Mouse (Mus musculus) frontal cortex, postnatal 36 days (tissue): ENCODE measurements around the gene Trex1.

Experiments used
- DNase-seq, 2 experiments: peaks; one replicate each; pipeline ENCODE4 v3.0.0; 2022; ENCODE audit warnings: low spot score in 2 of 2

The Trex1 gene

DNA sequence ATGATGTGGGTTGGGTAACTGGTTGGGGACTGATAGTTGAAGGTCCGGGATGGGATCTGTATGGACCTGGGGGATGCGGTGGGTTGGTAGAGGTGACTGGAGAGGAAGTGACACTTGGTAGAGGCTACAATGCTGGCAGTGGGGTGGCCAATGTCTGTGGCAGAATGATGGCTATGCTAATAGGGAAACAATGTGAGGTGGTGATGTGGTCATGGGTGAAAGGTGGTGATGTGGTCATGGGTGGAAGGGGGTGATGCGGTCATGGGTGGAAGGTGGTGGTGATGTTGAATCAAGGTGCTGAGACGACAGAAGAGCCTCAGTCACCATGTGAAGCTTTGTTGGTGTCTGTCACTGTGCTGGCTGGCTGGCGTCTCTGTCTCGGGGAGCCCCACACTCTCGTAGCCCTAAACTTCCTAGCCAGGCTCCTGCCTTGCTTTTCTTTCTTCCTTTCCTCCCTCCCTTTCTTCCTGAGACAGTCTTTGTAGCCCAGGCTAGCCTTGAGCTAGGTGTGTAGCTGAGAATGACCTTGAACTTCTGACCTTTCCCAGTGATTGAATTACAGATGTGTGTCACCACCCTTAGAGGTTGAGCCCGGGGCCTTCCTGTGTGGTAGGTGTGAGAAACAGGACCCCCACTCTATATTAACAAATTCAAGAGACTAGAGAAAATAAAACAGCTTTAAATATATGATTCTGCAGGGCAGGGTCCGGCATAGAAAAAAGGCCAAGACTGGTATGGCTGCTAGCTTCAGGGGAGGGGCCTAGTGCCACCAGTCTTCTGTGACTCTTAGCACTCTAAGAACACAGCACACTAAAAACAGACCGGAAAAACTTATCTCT is 7.7 kb downstream of the Trex1 start:
- DNase-seq, result no peak

DNA sequence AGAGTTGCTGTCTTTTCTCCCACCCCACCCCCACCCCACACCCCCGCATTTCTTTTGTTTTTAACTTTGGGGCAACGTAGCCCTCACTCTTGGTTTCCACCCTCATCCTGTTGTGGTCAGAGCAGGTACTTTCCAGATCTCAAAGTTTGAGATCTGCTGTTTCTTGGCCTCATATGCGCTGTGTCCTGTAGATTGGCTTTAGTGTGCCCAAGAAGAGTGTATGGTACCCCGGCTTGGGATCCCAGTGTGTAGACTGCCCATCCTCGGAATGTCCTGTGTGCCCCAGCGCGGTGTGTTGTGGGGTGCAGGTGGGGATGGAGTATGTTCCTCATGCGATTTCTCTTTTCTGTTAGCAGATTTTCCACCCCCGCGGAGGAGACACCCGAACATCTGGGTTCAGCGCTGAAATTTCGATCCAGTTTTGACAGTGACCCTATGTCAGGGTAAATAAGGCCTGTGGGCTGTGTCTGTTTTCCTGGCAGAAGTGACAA is 8.5 kb downstream of the Trex1 start:
- DNase-seq, result no peak

DNA sequence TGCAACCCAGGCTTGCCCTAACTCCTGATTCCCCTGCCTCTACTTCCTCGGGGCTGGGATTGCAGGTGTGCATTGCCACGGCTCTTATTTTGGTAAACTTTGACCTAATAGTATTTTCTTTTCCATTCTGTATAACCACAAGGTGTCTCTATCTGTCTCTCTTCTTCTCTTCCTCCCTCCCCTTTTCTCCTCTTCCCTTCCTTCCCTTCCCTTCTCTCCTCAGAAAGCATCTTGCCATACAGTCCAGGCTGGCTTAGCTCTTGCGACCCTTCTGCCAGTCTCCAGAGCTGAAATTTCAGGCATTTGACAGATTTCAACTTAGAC is 8.9 kb downstream of the Trex1 start:
- DNase-seq, result no peak

DNA sequence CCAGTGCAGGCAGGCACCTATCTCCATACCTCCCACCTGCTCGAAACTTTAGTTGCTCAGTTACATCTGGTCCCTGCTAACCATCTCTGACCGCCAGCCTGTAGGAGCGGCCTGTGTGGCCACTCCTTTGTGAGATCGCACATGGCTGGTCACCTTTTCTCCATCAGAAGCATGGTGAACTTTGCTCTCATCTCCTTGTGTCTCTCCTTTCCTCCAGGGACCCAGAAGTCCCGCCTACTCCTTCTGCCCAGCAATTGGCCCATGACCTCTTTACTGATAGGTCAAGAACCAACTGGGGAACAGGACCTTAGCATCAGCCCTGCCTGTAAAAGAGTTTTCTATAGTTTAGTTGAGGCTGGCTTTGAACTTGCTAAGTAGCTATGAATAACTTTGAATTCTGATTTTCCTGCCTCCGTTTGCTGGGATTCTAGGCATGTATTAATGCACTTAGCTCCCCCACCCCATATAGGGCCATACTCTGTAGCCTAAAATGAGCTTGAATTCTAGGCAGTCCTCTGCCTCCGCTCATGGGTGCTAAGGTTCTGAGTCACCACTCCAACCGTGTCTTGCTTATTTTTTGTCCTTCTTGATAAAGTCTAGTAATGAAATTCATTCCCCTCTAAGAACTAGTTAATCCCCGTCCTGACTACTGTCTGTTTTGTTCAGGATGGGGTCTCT is 9.4 kb downstream of the Trex1 start:
- no peak for DNase-seq

DNA sequence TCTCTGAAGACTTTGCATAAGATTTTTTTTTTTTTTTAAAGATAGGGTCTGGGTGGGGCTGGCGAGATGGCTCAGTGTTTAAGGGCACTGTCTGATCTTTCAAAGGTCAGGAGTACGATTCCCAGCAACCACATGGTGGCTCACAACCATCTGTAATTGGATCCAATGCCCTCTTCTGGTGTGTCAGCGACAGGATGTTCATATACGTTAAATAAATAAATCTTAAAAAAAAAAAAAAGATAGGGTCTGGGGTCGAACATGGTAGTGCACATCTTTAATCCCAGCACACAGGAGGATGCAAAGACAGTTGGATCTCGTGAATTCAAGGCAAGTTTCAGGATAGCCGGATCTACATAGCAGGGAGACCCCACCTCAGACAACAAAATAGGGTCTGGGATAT is 10.2 kb downstream of the Trex1 start:
- no peak for DNase-seq

DNA sequence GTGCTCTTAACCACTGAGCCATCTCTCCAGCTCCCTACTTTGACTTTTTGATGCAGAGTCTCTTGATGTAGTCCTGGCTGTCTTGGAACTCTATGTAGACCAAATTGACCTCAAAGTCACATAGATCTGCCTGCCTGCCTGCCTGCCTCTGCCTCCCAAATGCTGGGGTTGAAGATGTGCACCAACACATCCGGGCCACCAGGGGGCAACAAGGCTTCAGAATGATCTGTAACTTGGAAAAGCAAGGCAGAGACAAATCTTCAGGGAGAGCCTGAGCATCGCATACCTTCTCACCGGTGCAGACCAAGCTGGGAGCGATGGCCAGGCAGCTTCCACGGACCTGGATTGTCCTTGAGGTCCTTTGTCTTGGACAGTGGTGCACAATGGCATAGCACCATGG is 13.2 kb downstream of the Trex1 start:
- DNase-seq, result peak in 1 of 2 experiments; percentile 16

DNA sequence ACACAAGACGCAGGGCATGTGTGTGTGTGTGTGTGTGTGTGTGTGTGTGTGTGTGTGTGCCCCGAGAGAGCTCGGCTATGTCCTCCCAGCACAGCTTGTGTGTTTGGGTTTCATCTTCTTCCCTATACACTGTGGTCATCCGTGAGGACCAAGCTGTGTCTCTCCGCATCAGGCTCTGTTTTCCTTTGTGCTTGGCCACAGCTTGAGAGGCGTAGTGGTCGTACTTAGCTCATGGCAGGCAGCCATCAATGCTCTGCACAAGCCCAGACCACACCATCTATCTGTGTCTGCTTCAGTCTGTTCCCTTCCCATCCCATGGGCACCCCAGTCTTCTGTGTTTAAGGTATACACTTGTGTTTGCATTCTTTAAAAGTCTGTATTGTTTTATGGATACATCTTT is 18.2 kb downstream of the Trex1 start:
- no peak for DNase-seq

DNA sequence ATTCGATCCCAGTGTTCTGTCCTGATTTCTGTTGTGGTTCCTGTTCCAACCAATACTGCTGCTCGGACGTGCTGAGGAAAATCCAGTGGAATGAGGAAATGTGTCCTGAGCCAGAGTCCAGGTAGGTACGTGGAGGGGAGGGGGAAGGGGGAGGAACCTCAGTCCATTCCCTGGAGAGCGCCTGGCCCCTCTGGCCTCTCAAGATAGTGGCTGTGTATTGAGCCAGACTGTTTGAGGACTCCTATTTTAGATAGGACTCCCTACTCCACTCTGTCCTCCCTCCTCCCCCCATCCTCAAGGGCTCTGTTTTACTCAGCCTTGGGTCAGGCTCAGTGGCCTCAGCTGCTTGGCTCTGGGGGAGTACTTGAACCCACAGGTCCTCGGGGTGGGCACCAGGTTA is 18.6 kb downstream of the Trex1 start:
- DNase-seq, result no peak

DNA sequence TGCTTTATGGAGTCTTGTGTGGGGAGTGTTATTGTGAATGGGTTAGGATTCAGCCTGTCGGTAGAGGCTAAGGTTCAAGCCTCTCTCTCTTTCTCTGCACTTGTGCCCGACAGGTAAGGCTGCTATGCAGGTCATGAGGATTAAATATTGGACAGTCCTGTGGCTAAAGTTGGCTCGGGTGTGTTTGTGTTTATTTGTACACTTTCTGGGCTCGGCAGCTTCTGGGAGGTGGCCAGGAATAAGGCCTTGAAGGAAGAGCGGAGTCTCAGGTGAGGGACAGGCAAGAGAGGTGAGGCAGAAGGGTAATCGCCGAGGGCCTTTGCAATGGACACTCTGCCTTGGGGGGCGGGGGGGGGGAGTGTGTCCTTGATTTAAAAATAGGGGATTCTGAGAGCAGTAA is 19.3 kb downstream of the Trex1 start:
- no peak for DNase-seq

DNA sequence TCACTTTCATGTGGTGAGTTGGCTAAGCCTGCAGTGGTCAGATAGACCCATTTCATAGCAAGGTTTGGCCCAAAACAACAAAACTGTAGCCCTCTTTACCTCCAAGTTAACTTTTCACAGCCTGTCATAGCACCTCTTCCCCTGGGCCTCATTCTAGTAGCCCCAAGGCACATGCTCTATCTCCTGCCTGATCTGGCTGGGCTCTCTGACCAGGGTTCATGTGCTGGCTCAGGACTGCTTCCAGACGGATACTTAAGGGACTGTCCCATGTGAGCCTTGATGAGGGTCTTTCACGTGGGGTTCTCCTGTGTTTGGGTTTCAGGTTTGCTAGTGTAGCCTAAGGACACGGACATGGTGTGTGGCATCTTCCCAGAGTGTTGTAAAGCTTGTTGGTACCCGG is 19.9 kb downstream of the Trex1 start:
- DNase-seq, result no peak

DNA sequence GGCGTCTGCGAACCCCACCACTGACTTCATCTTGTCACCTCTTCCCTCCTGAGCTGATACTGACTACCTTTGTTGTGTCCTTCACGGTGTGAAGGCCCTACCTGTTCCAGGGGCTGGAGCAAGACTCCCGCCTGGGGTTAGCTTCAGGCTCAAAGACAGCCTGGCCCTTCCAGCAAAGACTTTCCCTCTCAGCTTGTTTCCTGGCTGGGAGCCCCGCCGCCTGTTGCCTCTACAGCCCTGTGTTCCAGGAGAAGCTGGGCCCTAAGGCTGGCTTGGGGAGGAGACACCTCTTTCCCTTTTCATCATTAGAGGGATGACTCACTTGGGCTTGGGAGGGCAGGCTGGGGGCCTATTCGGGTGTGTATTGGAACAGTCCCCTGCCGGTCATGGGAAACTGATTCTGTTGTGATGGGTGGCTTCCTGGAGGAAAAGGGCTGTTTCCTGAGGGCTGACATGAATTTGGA is 20.6 kb downstream of the Trex1 start:
- DNase-seq, result no peak

DNA sequence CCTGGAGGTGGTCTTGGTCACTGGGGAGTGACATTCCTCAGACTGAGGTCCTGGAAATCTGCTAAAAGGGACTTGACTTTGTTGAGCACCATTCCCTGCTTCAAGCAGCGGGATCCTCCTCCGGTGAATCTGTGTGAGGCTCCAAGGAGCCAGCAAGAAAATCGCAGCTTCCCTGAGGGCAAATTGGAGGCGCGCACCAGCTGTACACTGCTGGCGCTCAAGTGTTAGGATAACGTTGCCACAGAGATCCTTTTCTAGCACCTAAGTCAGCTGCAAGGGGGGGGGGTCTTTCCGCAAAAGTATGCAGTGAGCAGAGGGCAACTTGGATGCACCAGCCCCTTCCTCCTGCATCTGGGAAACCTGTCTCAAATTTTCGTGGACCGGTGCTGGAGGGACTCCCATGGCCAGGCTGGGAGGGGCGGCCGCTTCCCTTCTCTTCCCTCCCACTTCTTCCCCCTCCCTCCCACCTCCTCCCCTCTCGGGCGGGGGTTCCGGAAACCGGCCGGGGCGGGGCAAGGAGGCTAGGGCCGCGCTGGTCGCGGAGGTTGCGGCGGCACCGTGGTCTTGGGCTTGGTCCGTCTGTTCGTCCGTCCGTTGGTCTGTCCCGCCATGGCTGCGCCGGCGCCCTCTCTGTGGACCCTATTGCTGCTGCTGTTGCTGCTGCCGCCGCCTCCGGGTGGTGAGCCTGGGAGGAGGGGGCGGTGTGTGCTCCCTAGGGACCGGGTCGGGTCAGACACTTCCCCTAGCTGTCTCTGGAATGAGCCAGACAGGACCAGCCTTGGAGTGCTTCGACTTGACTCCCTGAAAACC is 21.2 kb downstream of the Trex1 start, which contains the start of gene Shisa5:
TSS of gene Shisa5 (plus strand) at position 480 of the 810 bp plus-strand sequence.
- no peak for DNase-seq

DNA sequence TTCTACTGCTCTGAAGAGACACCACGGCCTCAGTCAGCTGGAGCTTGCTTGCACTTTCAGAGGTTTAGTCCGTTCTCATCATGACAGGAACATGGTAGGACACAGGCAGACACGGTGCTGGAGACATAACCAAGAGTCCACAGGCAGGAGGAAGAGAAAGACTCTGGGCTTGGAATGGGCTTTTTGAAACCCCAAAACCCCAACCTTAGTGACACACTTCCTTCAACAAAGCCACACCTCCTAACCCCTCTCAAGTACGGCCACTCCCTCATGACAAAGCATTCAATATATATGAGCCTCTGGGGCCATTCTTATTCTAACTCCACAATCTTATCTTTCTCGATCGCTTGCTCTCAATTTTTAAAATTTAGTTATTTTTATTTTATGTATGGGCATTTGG is 27.1 kb downstream of the Trex1 start:
- DNase-seq, result no peak

DNA sequence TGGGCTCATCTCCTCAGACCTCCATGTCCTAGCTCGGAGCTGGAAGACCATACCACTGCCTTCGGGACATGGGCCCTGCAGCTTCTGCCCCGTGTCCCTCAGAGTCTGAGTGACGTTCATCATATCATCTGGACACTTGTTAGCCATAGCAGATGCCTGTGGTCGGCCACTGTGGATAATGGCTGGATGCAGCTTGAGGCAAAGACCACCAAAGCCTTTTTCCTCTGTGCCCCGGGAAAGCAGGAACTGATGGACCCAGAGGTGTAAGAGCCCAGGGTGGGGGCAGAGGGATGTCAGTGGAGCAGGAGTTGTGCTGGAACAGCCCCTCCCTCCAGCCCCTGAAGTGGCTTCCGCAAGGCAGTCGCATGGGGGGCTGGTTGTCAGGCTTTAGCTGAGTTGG is 27.8 kb downstream of the Trex1 start:
- no peak for DNase-seq

DNA sequence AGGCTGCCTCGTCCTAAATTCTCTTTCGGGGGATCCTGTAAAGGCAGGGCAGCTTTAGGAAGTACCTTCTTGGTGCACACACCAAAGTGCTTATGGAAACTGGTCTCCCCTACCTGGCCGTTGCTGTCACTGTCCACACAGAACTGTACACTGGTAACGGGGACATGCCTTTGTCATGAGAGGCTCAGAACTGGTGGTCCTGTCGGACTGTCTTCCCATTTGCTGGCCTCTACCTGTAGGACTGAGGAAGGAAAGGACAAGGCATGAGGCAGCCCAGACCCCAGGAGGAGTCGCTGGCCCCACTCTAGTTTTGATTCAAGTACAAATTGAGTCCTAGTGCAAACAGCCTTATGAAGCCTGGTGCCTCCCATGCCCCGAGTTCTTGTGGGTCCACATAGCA is 28.5 kb downstream of the Trex1 start:
- DNase-seq, result no peak

DNA sequence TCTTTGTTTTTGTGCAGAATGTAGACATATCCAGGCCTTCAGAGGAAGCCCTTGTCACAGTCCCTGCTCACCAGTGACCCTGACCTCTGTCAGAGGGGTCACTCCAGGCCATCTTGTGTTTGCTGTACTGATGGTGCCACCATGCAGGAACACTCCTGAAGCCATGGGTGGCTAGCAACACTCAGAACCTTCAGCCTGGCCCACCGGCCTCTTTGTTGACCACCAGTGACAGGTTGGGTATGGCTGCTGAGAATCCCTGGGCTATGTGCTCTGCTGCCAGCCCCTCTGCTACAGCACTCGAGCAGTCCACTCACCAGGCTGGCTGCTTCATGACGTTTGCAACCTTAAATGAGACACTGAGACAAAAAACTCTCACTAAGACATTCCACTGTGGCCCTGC is 29.2 kb downstream of the Trex1 start:
- DNase-seq, result no peak

DNA sequence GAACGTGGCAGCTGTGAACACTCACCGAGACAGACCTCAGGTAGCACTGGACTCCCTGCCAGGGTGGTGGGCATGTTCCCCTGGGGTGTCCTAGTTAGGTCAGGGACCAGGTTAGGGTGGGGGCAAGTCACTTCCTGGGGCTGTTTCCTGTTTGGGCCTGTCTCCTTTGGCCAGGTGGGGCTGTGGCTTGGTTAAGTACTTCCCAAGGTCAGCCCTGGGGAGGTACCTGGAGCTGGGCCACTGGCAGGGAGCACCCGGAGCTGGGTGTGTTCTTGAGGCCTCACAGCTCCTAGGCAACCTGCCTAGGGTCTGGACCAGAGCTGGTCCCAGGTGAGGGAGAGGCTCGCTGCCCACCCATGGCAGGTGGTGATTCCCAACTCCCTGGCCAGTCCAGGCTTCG is 30.6 kb downstream of the Trex1 start:
- DNase-seq, result no peak

DNA sequence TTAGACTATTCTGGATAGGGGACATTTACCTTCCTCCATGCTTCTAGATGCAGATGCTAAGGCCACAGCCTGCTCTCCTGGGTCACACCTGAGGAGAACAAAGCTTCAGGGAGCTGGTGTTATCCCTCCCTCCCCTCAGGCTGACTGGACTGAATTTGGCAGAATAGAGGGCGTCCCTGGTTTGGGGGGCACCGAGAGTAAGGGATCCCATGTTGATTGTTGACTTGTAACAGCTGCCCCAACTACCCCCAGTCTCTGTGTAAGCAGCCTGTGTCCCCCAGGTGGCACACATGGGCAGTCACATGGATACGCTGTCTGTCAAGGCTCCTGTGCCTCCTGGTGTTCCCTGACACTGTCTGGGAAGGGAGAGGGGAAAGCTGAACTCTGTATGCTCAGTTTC is 31.1 kb downstream of the Trex1 start:
- no peak for DNase-seq

DNA sequence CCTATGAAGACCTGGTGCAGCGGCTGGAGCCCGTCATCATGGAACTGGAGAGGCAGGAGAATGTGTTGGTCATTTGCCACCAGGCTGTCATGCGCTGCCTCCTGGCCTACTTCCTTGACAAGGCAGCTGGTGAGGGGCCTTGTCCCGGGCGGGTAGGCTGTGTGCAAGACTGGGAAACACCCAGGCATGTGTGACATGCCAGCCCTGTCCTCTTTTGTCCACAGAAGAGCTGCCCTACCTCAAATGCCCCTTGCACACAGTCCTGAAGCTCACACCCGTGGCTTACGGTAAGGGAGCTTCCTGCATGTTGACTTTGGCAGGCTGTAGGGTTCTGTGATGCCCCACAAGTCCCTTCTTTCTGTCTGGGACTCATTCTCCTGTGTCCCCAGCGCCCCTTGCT is 32.0 kb downstream of the Trex1 start:
- no peak for DNase-seq

DNA sequence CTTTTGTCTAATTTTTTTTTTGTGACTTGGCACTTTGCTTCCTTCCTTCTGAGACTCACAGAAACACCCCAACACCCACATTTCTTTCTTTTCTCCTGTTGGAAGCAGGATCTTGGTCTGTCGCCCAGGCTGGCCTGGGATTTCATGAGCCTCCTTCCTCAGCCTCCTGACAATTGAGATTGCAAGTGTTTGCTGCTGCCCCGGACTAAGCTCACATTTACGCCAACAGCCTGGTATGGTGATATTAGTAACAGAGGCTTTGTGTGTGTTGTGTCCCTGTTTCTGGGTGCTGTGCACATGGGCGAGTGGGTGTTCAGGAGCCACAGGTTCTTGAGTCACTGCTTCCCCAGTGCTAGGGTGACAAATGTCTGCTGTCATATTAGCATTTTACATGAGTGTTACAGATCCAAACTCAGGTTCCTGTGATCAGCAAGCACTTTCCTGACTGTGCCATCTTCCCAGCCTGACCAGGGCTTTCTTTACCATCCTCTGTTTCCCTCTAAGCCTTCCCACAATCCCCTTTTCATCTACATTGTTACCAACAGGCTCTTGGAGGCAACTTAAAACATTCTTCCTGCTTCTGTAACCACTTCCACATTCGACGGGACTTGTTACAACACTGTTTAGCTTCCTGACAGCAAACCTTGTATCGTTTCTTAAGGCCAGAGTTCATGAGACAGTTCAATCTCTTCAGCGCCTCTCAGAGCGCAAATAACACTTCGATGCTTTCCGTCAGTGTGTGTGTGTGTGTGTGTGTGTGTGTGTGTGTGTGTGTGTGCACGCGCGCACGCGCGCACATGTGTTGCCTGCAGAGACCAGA is 36.5 kb downstream of the Trex1 start:
- DNase-seq, result peak; percentile 66 to 72

DNA sequence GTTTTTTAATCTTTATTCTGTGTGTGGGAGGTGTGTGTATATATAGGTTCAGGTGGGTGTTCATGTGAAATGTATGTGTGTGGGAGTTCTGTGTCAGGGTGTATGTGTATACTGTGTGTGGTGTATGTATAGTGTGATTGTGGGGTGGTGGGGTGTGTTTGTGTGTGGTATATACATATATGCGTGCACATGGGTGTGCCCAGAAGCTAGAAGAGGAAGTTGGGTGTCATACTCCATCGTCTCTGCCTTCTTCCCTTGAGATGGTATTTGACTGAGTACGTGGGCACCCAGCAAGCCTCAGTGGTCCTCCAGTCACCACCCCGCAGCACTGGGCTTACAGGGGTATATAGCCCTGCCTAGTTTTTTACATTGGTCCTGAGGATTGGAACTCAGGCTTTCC is 38.1 kb downstream of the Trex1 start:
- DNase-seq, result no peak
